Mouse (Mus musculus) cerebellum, postnatal 36 days (tissue): ENCODE data around the gene Rad18.

Experiments
- DNase-seq, 2 experiments: peaks; one replicate each; pipeline ENCODE4 v3.0.0; 2021 to 2022; ENCODE audit warnings: mixed read lengths in 2 of 2

Gene Rad18

DNA sequence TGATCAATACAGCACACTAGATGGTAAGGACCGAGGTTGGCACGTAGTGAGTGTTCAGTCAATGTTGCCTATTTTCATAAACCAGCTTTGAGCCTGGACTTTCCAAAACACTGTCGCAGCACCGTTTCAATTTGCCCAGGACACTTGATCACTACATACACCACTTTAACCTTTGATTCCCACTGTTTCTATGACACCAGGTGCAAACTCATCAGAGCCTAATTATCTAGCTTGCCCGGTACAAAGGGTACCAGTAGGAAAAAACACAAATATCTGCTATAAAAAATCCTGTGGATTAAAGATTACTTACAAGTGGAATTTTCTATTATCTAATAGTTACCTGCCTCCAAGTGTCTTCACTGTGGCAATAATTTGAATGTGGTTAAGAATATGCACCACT lies 64.4 kb downstream of the Rad18 start:
- DNase-seq, result no peak

DNA sequence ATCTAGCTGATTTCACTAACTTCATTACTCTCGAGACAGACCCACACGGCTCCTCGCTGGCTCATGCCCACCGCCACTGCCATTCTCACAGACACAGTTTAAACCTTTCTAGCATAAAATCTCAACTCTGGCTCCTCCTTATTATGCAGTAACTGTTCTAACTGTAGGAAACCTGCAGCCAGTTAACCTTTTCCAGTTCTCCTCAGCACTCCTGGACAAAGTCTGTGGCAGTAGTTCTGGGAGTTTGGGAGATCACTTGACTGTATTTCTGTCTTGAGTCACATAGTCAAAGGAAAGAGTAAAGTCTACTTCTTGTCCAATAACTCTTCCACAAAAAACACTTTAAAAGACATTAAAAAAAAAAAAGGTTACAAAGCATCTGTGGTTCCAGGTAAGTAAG lies 66.2 kb downstream of the Rad18 start:
- no peak for DNase-seq

GRCm38 (mm10) chr6:112628301-112628700 lies 68.2 kb downstream of the Rad18 start:
- no peak for DNase-seq

- DNase-seq, result no peak
Observed at GRCm38 (mm10) chr6:112622321-112622720, 74.2 kb downstream of the Rad18 start.

DNA sequence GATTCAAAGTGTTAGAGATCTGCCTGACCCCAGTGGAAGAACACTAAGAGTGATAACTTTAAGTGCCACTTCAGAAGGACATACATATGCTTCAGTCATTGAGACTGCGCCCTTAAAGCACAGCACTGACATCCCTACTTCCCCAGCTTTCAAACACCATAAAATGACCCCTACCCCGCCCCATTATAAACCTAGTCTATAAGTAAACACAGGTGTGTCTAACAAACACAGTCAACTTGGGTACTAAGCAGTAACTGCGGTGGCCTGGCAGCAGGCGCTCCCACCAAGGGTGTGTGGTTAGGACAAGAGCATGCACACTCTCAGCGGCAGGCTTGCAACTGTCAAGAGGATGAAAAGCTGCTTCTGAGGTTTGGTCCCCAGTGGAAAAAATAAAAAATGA lies 76.5 kb downstream of the Rad18 start:
- DNase-seq, result no peak

- no peak for DNase-seq
Observed at GRCm38 (mm10) chr6:112617728-112618318, 78.7 kb downstream of the Rad18 start.

GRCm38 (mm10) chr6:112609027-112609426 lies 87.5 kb downstream of the Rad18 start:
- no peak for DNase-seq

DNA sequence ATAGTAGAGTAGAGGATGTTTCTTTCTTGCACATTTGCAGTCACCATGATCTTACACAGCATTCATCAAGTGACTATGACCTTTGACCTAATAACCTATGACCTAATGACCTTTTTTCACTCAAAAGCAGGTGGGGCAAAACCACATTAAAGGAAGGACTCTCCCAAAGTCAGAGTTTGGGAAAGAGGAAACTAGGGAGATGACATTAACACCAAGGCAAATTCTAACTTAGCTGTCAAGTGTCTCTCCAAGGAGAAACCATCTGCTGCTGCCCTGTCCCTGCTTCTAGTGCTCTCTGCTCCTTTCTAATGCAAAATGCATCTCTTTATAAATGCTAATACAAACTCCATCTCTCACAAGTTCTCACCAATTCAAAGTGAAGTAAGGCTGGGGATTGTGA lies 92.6 kb downstream of the Rad18 start:
- DNase-seq, result no peak

DNA sequence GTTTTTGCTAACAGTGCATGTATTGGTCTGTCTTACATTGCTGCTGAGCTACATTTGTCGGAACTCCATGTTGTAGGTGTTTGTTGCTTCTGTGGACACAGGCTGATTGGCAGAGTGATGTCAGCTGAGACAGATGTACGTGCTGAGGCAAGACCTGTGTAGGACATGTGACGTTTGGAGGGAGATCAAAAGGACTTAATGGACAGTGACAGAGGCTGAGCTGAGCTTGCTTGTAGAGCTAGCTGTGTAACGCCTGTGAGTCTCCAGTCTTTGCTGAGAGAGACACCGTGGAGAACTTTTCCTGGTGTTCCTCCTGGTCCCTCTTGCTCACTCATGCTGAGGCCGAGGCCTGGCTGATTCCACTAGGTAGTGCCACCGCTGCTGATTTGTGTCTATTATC lies 101.5 kb downstream of the Rad18 start:
- DNase-seq, result no peak

DNA sequence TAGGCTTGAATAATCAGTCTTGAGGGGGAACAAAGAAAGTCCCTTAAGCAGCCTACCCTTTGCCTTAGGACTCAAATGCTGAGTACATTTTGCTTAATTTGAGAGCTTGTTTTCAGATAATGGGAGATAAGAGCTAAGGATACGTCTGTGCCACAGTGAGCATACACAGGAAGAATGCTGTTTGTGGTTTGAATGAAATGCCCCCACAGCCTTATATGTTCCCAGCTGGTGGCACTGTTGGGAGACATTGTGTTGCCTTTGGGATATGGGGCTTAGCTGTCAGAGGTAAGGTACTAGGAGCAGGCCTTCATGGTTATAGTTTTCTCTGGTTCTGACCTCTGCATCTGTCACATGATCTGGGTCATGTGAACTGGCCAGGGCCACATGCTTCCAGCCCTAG lies 108.6 kb downstream of the Rad18 start:
- no peak for DNase-seq

- DNase-seq, result no peak
Observed at GRCm38 (mm10) chr6:112586999-112587398, 109.5 kb downstream of the Rad18 start.

DNA sequence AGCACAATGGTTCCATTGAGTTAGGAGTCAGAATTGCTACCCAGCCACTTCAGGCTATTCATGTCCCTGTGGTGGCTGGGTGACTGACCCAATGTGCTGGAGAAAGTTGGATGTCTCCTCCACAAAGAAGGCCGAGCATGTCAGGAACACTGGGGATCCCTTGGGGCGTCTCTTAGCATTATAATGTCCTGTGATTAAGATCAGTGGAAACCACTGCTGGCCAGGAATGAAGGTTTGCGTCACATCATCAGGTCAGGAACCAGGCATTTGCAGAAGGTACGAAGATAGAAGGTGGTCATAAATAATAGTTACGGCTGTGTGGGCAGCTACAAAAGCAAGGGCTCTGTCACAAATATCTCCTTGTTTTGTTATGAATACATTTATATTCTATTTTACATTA lies 111.5 kb downstream of the Rad18 start:
- DNase-seq, result no peak

- DNase-seq, result no peak
Observed at GRCm38 (mm10) chr6:112582022-112582421, 114.5 kb downstream of the Rad18 start.

DNA sequence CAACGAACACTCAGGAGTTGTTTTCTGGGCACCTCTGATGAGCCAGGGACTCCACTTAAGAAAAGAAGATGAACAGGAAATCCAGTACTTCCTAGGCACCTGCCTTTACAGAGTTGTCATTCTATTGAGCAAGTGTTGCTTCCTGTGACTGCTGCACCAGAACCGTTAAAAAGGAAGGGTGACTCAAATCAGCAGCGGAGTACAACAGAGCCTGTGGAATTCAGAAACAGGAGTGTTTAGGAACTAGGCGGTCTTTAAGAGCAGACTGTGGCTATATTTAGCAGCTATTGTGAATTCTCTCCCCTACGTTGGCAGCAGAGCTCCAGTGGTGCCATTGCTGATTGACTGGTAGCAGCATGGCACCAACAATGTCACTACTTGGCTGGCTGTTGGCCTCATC lies 119.3 kb downstream of the Rad18 start:
- DNase-seq, result no peak

DNA sequence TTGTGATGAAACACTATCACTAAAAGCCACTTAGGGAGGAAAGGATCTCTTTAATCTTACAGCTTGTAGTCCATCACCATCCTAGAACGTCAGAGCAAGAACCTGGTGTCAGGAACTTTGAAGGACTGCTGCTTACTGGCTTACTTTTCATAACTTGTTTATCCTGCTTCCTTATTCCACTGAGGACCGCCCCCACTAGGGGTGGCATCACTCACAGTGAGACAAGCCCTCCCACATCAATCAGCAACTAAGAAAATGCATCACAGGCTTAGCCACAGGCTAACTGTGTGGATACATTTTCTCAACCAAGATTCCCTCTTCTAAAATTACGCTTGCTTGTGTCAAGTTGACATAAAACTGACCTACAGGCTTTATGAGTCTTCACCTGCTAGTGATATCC lies 121.9 kb downstream of the Rad18 start:
- no peak for DNase-seq

GRCm38 (mm10) chr6:112570413-112570812 lies 126.1 kb downstream of the Rad18 start:
- DNase-seq, result no peak
